Mouse (Mus musculus) adrenal gland, postnatal 4 days (tissue): ENCODE data around the gene Spast. TPM values are rescaled to one million over a fixed set of nuclear protein-coding genes. Genes with fewer than 3 reads are reported as not detected.
"Not testable (repeated sequence)": the region's sequence is repeated elsewhere in the genome, so short reads cannot be mapped to it uniquely, and the experiment has no call there.

ENCODE experiments used
- DNase-seq, 2 experiments: peaks; one replicate each; pipeline ENCODE4 v3.0.0; 2021 to 2022; ENCODE audit warnings: low spot score in 2 of 2, mixed read lengths in 2 of 2
- long read RNA-seq, 2 experiments: library from polyadenylated mRNA; stranded (forward); transcript quantifications; one replicate each; pipeline ENCODE4 v2.0.0; 2021
- total RNA-seq, 2 experiments: library from RNA; stranded (reverse); gene quantifications; 2 replicates each; pipeline ENCODE4 v1.2.3; 2021

The Spast gene
- total RNA-seq: 10 to 100 TPM; 38.2 to 39.0 TPM
- long read RNA-seq, experiment 1, full-length matches to known transcripts: 17 of 24 reads
- long read RNA-seq, experiment 1, partial matches to known transcripts: 1 of 24 reads
- long read RNA-seq, experiment 1, other reads (novel, unspliced or antisense): 6 of 24 reads
- long read RNA-seq, experiment 2, full-length matches to known transcripts: 34 of 48 reads
- long read RNA-seq, experiment 2, partial matches to known transcripts: 4 of 48 reads
- long read RNA-seq, experiment 2, other reads (novel, unspliced or antisense): 10 of 48 reads

- peak; percentile 49 to 53 for DNase-seq
These were observed at the start of gene Spast for GRCm38 (mm10) chr17:74338937-74339804. Gene Spast (plus strand): TSS chr17:74338987.

- no peak for DNase-seq
These were observed 48.6 kb upstream of the Spast start for GRCm38 (mm10) chr17:74290198-74290597.

GRCm38 (mm10) chr17:74290869-74291268 lies 47.9 kb upstream of the Spast start:
- no peak for DNase-seq

DNA sequence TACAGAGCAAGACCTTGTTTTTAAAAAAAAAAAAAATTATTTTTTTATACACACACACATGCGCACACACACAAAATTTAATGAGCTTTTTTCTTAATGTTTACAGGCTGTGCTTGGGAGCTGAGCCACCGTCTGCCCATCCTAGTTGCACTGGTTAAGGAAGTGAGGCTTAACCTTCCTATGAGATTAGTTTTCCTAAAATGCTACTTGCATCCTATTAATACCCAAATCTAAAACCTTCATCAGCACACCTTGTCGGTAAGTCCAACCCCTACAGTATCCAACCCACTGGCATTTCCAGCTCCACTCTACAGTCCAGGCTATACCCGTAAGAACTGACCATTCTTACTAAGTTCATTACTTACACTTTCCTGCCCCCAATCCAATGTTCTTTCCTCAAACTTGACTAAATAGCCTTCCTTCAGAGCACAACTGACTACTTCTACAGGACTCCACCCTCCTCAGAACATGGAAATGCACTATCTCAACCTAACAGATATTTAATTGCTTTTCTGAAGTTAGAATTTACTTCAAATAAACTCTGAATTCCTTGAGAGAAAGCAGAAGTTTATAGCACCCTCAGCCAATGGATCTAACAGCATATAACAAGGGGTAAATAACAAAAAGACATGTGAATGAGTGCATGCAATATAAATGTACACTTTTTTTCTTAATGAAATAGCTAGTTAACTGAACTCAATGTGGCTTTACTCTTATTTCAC lies 47.0 kb upstream of the Spast start:
- no peak for DNase-seq

DNA sequence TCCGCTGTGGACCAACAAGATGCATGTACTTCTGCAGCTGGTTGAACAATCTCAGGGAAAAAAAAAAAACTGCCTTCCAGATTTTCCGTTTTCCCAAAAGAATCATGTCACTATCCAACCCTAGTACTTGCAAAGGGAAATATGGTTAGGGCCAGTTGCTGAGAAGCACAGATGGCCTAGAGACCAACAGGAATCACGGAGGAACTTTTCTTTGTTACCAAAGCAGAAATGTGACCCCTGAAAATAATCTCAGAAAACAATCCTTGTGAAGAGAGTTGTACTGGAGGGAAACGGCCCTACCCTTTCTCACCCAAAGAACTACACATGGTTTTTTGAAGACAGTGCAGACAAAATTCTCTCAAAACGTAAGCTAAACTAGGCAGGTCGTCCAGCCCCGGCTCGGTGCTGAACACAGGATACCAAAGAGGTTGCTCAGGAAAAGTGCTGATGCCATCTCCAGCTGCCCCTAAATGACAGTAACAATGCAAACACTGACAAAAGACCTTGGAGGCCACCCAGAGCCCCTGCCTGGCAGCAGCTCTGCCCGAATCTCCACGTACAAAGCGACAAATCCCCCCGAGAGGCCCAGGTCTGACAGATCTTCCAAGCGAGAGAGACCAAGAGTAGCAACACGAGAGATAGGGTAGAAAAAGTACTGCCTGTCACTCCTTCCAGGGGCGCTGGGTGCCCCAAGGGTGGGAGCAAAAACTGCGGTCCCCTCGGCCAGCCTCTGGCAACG lies 44.9 kb upstream of the Spast start:
- DNase-seq: peak in 1 of 2 experiments; percentile 16

DNA sequence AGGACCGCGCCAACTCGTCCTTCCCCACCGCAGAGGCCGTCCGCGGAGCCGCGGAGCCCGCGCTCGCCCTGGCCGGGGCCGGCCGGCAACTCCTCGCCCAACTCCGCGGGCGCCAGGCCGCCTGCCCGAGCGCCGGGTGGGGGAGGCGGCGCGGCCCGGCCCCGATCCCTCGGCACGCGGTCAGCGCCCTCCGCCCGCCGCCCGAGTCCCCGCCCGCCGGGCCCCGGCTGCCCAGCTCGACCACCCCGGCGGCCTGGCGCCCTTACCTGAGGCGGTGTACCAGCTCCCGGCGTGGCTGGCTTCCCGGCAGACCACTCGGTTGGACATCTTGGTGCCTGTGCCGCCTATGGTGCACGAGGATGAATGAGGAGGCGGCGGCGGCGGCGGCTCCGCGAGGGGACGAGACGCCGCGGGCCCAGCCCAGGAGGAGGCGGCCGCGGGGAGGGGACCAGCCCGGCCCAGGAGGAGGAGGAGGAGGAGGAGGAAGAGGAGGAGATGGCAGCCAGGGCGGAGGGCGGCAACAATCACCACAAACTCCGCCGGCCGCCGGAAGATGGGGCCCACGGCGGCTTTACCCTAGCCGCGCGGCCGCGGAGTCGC lies 44.3 kb upstream of the Spast start:
- peak; percentile 61 to 75 for DNase-seq

GRCm38 (mm10) chr17:74295026-74295970 lies 43.5 kb upstream of the Spast start, which contains the start of gene Memo1:
Gene Memo1 (minus strand): TSS chr17:74295521.
- DNase-seq: peak; percentile 67 to 70

GRCm38 (mm10) chr17:74296076-74296823 lies 42.5 kb upstream of the Spast start:
- no peak for DNase-seq

GRCm38 (mm10) chr17:74296991-74297390 lies 41.8 kb upstream of the Spast start:
- DNase-seq: not testable (repeated sequence)

DNA sequence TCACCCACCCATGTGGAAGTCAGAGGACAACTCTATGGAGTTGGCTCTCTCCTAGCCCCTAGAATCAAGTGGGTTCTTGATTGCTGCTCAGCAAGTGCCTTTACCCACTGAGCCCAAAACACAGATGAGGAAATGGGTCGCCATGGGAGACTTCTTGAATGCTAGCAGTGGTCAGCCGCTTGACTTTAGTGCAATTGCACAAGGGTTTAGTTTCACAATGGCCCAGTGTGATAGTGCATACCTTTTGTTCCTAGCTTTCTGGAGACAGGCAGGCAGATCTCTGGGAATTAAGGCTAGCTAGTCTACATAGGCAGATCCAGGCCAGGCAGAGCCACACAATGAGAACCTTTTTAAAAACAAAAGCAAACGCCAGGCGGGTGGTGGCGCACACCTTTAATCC lies 38.7 kb upstream of the Spast start:
- no peak for DNase-seq

GRCm38 (mm10) chr17:74304060-74304459 lies 34.7 kb upstream of the Spast start:
- DNase-seq: no peak

GRCm38 (mm10) chr17:74305616-74306015 lies 33.2 kb upstream of the Spast start:
- no peak for DNase-seq

DNA sequence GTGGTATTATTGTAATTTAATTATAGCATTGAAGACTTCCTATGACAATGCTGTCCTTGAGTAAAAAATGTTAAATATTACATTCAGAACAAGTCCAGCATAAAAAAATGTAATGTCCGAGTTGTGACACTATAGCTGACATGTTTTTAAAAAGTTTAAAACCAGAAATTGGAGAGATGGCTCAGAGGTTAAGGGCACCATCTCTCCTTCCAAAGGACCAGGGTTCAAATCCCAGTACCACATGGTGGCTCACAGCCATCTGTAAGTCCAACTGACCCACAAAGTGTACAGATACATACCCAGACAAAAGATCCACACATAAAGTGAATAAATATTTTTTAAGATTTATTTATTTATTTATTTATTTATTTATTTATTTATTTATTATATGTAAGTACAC lies 32.8 kb upstream of the Spast start:
- DNase-seq: no peak

GRCm38 (mm10) chr17:74315445-74316308 lies 23.1 kb upstream of the Spast start:
- DNase-seq: no peak

DNA sequence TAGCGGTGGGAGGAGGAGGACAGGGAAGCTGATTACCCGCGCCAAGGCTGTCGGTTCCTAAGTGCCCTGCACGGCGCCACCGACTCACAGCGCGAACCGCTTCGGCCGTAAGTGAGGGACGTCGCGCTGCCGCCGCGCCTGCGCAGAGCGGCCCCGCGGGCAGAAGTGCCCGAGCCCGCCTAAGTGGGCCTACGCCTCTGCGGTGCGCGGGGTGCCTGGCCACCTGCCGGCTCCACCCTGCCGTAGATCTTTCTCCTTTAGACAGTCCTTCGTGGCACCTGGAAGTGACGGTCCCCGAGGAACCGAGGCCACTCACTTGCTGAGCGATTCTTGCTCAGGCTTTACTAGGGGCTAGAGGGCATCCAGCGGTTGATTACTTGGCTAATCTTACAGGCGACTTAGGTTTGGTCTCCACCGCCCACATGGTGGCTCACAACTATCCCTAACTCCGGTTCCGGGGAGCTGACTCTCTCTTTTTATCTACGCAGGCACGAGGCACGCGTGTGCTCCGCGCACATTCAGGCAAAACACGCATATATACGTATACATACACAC lies 22.4 kb upstream of the Spast start:
- peak; percentile 78 to 81 for DNase-seq

DNA sequence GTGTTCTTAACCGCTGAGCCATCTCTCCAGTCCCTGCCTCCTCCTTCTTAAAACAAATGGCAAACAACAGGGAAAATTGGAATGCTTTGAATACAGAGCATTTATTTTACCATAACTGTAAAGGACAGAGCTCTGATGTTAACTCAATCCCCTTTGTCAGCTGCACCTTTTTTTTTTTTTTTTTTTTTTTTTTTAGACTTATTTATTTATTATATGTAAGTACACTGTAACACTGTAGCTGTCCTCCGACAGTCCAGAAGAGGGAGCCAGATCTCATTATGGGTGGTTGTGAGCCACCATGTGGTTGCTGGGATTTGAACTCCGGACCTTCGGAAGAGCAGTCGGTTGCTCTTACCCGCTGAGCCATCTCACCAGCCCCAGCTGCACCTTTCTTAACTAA lies 20.1 kb upstream of the Spast start:
- DNase-seq: no peak

DNA sequence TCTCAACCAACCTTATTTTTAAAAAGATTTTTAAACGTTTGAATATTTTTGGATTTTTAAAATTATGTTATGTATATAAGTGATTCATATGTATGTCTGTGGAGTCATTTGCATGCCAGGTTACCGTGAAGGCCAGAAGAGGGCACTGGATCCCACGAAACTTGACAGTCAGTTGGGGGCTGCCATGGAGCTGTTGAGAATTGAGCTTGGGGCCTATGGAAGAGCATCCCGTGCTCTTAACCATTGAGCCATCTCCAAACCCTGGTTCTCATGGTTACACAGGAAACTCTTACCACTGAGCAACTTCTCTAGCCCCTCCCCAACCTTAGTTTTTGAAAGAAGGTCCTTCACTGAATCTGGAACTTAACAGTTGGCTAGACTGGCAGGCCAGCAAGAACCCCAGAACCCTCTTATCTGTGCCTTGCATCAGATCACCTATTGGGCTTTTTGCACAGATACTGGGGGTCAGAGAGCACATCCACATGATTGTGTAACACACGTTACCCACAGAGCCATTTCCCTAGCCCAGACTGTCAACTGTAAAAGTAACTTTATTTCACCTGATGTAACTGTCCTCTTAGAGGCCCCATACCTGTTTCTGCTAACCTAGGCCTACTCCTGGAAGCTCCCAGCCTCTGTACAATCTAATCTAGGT lies 16.3 kb upstream of the Spast start:
- no peak for DNase-seq
